Mouse (Mus musculus) adrenal gland, adult 18-20 months (tissue): ENCODE measurements around the gene Sdk1. TPM values are rescaled to one million over a fixed set of nuclear protein-coding genes. Genes with fewer than 3 reads are reported as not detected.

Experiments used
- DNase-seq, 2 experiments: peaks; one replicate each; pipeline ENCODE4 v3.0.0; 2021 to 2022; ENCODE audit warnings: low spot score in 2 of 2
- long read RNA-seq, 2 experiments: library from polyadenylated mRNA; stranded (forward); transcript quantifications; one replicate each; pipeline ENCODE4 v2.0.0; 2021
- total RNA-seq, 2 experiments: library from RNA; stranded (reverse); gene quantifications; 1 replicate in 1 of 2; 2 replicates in 1 of 2; pipeline ENCODE4 v1.2.3; 2021

Gene Sdk1
- total RNA-seq, result 10 to 100 TPM in 1 of 2 experiments, 1 to 10 TPM in 1; 6.7 to 11.7 TPM
- long read RNA-seq, experiment 1, partial matches to known transcripts, result 1 of 3 reads
- long read RNA-seq, experiment 1, other reads (novel, unspliced or antisense), result 2 of 3 reads
- long read RNA-seq, experiment 2, partial matches to known transcripts, result 0 of 1 reads
- long read RNA-seq, experiment 2, other reads (novel, unspliced or antisense), result 1 of 1 reads

GRCm38 (mm10) chr5:141240841-141241543, at the start of gene Sdk1:
Sdk1 (plus strand) TSS chr5:141241490.
- DNase-seq, result peak; percentile 96 to 97

GRCm38 (mm10) chr5:141197278-141197677, 44.0 kb upstream of the Sdk1 start:
- DNase-seq, result no peak

DNA sequence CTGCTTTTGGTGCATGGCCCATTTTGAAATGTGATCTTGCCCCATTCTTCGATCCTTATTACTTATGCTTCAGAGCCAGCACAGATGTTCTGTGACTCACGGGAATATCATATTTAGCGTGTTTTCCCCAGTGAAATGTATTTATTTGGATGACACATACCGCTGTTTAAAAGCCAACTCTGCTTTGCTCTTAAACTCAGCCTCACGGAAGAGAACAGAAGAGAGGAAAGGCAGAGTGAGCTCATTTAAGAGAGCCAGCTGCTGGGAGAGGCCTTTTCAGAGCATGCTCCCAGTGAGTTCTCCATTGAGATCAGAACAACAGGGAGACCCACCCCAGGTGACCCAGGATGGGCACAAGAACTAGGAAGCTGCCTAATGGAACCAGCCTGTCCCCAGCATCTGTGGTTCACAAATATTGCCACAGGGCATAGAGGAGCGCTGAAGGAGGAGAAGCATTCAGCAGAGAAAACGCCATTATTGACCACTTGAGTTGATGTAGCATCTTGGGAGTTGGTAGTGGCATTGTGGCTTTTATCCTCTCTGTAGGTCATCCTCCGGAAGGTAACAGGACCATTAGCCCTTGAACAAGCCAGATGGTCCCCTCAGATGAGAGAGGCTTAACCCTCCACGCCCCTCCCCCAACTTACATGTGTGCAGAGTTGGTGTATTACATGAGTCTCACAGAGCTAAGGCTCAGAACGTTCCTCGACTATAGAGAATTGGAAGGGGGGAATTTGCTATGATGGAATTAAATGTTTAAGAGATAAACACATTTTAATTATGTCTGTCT, 38.8 kb upstream of the Sdk1 start:
- DNase-seq, result no peak

DNA sequence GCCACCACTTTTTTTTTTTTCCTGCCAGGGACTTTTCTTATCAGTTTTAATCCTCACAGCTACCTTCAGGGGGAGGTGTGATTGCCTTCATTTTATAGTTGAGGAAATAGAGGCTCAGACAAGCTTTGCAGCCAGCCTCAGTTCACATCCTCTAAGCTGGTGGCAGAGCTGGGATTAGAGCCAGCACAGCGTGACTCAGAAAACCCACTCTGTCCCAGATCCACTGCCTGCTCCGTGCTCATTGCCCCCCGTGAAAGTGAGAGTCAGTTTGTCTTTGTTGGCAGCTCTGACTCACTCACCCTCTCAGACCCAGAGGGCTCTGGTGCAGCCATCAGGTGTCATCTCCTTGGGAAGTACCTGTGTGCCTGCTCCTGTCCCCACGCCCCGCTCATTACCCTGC, 34.2 kb upstream of the Sdk1 start:
- DNase-seq, result peak in 1 of 2 experiments; percentile 16

GRCm38 (mm10) chr5:141225243-141225642, 16.0 kb upstream of the Sdk1 start:
- DNase-seq, result no peak

- no peak for DNase-seq
Observed at GRCm38 (mm10) chr5:141234326-141234725, 7.0 kb upstream of the Sdk1 start.

DNA sequence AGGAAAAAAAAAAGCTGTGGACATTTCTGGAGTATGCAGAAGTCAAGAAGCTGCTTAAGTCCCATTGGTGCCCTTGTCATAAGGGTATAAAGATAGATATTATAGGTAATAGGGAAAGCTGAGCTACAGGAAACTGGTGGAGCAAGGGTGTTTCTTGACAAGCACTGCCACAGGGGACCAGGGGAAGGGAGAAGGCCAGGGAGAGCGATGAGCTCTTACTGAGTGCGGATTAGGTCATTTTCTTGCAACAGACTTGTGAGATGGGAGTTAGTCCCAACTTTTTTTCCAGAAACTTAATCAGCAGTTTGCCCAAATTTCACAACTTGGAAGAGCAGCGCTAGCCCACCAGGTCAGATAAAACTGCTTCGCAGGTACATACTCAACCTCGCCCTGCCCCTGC, 1.9 kb upstream of the Sdk1 start:
- no peak for DNase-seq

GRCm38 (mm10) chr5:141240441-141240840, 849 bp upstream of the Sdk1 start:
- no peak for DNase-seq

- DNase-seq, result peak; percentile 15 to 29
Observed at GRCm38 (mm10) chr5:141241645-141242284, 475 bp downstream of the Sdk1 start.

GRCm38 (mm10) chr5:141243253-141243965, 2.1 kb downstream of the Sdk1 start:
- peak in 1 of 2 experiments; percentile 19 for DNase-seq

DNA sequence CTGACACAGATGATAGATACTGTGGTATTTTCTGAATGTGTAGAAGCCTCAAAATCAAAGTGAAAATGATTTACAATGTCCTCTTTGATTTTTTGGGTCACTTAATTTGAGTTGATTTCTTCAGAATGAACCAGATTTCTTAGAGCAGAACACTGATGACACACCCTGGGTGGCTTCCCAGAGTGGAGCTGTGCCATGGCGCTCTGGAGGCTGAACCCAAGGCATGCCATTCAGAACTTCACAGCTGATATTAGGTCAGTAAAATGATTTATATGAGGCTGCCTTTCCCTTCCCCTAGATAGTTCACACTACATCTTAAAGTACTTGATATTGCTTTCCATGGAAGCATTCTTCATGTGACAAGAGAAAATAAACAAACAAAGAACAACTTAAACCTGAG, 23.0 kb downstream of the Sdk1 start:
- DNase-seq, result no peak

- DNase-seq, result no peak
Observed at GRCm38 (mm10) chr5:141277112-141277511, 35.8 kb downstream of the Sdk1 start.

DNA sequence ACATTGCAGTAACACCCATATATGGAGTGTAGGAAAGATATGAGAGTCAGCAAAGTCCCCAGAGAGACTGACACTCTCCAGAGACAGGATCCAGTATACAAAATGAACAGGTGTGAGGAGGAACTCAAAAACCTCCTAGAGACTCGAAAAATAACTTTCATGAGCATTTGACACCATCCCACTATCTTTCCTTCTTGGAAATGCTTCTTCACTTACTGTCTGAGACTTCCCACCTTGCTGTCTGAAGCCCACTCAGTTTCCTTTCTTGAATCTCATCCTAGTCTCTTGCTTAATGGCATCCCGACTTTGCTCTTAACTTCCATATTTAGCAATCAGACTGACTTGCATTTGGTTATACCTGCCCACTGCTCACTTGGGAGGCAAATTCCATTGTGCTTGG, 40.5 kb downstream of the Sdk1 start:
- DNase-seq, result no peak

- no peak for DNase-seq
Observed at GRCm38 (mm10) chr5:141289611-141290010, 48.3 kb downstream of the Sdk1 start.

DNA sequence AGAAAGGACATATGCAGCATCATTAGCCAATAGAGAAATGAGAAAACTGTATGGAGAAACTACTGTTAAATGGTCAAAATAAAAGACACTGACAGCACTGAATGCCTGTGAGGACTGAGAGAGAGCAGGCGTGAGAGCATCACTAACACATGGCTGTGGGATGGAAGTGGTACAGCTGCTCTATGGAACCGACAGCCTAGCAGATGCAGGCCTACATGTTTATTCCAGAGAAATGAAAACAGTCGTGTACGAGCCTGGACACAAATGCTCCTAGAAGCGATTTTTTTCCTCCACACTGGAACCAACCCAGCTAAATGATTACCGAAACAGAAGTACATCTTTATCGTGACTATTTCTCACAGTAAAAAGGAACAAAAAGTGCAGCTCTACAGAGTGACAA, 54.0 kb downstream of the Sdk1 start:
- no peak for DNase-seq

DNA sequence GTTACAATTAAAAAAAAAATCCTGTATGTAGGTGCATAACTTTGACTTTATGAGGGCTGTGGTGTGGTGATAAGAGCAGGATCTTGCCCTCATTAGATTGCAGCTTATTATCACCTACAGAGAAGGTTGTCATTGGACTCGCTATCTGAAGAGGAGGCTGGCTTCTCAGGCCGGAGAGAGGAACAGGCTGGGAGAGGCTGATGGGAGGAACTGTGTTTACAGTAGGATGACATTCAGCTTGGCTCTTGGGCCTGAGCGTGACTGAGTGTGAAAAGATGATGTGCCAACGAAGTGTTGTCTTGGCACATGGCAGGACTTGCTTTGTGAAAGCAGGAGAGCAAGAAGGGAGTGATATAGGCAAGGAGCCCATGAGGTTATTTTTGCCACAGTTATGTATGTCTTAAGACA, 61.0 kb downstream of the Sdk1 start:
- no peak for DNase-seq

- no peak for DNase-seq
Observed at GRCm38 (mm10) chr5:141303746-141304145, 62.5 kb downstream of the Sdk1 start.

GRCm38 (mm10) chr5:141304706-141305105, 63.4 kb downstream of the Sdk1 start:
- no peak for DNase-seq

DNA sequence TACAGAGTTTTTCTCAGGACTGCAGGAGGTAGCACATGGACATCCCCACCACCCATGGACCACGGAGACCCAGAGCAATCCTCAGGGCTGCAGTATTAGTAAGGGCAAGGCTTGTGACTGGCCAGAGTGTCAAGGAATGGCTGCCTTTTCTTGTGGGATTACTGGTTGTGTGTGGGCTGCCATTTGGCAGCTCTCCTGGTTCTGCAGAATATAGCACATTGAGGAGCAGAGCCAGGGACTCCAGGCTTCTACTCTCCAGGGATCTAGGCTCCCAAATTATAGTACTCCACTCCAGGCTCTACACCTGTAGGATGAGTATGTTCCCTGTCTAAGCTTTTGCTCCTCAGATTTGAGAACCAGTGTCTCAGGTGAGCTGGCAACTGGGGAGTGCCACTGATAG, 69.4 kb downstream of the Sdk1 start:
- DNase-seq, result no peak

GRCm38 (mm10) chr5:141311801-141312200, 70.5 kb downstream of the Sdk1 start:
- DNase-seq, result no peak

GRCm38 (mm10) chr5:141312305-141312704, 71.0 kb downstream of the Sdk1 start:
- DNase-seq, result no peak
